Mouse (Mus musculus): ENCODE results near the gene Psmd7. TPM values are rescaled to one million over a fixed set of nuclear protein-coding genes. Genes with fewer than 3 reads are reported as not detected.

Gene Psmd7
- total RNA-seq, 2 experiments from 2014 or later: 33.6 to 76.0 TPM

- ATAC-seq (ENCODE audit: poor library complexity, severe bottlenecking): no peak
Measured at GRCm38 (mm10) chr8:107540623-107541022, 47.6 kb downstream of the Psmd7 start.

- ATAC-seq (ENCODE audit: poor library complexity, severe bottlenecking): no peak
Measured at GRCm38 (mm10) chr8:107537472-107537871, 50.8 kb downstream of the Psmd7 start.

Other genes starting within 250 kb of the Psmd7 start
- gene Nqo1, start 185.3 kb downstream of the Psmd7 start, total RNA-seq (2015): 1.6 and 2.0 TPM in 2 replicates
- gene Nqo1, start 185.3 kb downstream of the Psmd7 start, total RNA-seq (2017): 1.7 and 2.4 TPM in 2 replicates
- gene Nob1, start 163.4 kb downstream of the Psmd7 start, total RNA-seq (2015): 16.1 and 16.2 TPM in 2 replicates
- gene Nob1, start 163.4 kb downstream of the Psmd7 start, total RNA-seq (2017): 8.7 and 12.6 TPM in 2 replicates
- gene Wwp2, start 152.1 kb downstream of the Psmd7 start, total RNA-seq (2015): 37.4 and 50.0 TPM in 2 replicates
- gene Wwp2, start 152.1 kb downstream of the Psmd7 start, total RNA-seq (2017): 55.5 and 74.5 TPM in 2 replicates